Mouse (Mus musculus): ENCODE results near the gene Shank3. TPM values are rescaled to one million over a fixed set of nuclear protein-coding genes. Genes with fewer than 3 reads are reported as not detected.

The Shank3 gene
- polyA plus RNA-seq, 1 experiment, result 3.0 TPM

GRCm38 (mm10) chr15:89522566-89523282, 23.3 kb downstream of the Shank3 start:
- no peak for DNase-seq (ENCODE audit: low read depth, low spot score)

GRCm38 (mm10) chr15:89523283-89523832, 23.9 kb downstream of the Shank3 start:
- DNase-seq (ENCODE audit: low read depth, low spot score), result no peak
- WGBS, result 29% methylated on average over 47 of the region's 47 CpGs

More at GRCm38 (mm10) chr15:89522566-89523282, 23.3 kb downstream of the Shank3 start:
- 82% methylated on average over 10 of the region's 10 CpGs for WGBS

GRCm38 (mm10) chr15:89524001-89524571, 24.7 kb downstream of the Shank3 start:
- DNase-seq (ENCODE audit: low read depth, low spot score), result no peak
- 18% methylated on average over 51 of the region's 52 CpGs for WGBS

- 68% methylated on average over 8 of the region's 8 CpGs for WGBS
These were observed 25.4 kb downstream of the Shank3 start for GRCm38 (mm10) chr15:89524611-89525415.

GRCm38 (mm10) chr15:89525464-89525863, 26.0 kb downstream of the Shank3 start:
- 88% methylated on average over 8 of the region's 8 CpGs for WGBS
- DNase-seq (ENCODE audit: low read depth, low spot score), result no peak

More at GRCm38 (mm10) chr15:89524611-89525415, 25.4 kb downstream of the Shank3 start:
- DNase-seq (ENCODE audit: low read depth, low spot score), result no peak

GRCm38 (mm10) chr15:89525896-89526295, 26.5 kb downstream of the Shank3 start:
- WGBS, result 60% methylated on average over 7 of the region's 7 CpGs
- no peak for DNase-seq (ENCODE audit: low read depth, low spot score)

- 86% methylated on average over 19 of the region's 19 CpGs for WGBS
- DNase-seq (ENCODE audit: low read depth, low spot score), result no peak
These were observed 27.4 kb downstream of the Shank3 start for GRCm38 (mm10) chr15:89526776-89527325.

- 72% methylated on average over 7 of the region's 7 CpGs for WGBS
- DNase-seq (ENCODE audit: low read depth, low spot score), result no peak
These were observed 28.0 kb downstream of the Shank3 start for GRCm38 (mm10) chr15:89527466-89527865.

- 75% methylated on average over 18 of the region's 18 CpGs for WGBS
- DNase-seq (ENCODE audit: low read depth, low spot score), result no peak
These were observed 28.9 kb downstream of the Shank3 start for GRCm38 (mm10) chr15:89528201-89528850.

- WGBS, result 89% methylated on average over 10 of the region's 10 CpGs
- no peak for DNase-seq (ENCODE audit: low read depth, low spot score)
These were observed 29.5 kb downstream of the Shank3 start for GRCm38 (mm10) chr15:89528923-89529322.

GRCm38 (mm10) chr15:89530336-89530735, 30.9 kb downstream of the Shank3 start:
- WGBS, result 13% methylated on average over 4 of the region's 4 CpGs
- peak; percentile 6 for DNase-seq (ENCODE audit: low read depth, low spot score)

GRCm38 (mm10) chr15:89531399-89531798, 32.0 kb downstream of the Shank3 start:
- WGBS, result 90% methylated on average over 5 of the region's 5 CpGs
- no peak for DNase-seq (ENCODE audit: low read depth, low spot score)

GRCm38 (mm10) chr15:89532026-89532923, 32.9 kb downstream of the Shank3 start:
- DNase-seq (ENCODE audit: low read depth, low spot score), result no peak
- 23% methylated on average over 29 of the region's 29 CpGs for WGBS

GRCm38 (mm10) chr15:89532924-89533842, 33.8 kb downstream of the Shank3 start:
- WGBS, result 82% methylated on average over 23 of the region's 23 CpGs
- no peak for DNase-seq (ENCODE audit: low read depth, low spot score)

GRCm38 (mm10) chr15:89533843-89534207, 34.4 kb downstream of the Shank3 start:
- DNase-seq (ENCODE audit: low read depth, low spot score), result no peak
- WGBS, result 78% methylated on average over 10 of the region's 10 CpGs

GRCm38 (mm10) chr15:89544171-89544570, 44.7 kb downstream of the Shank3 start:
- WGBS, result 85% methylated on average over 7 of the region's 7 CpGs
- DNase-seq (ENCODE audit: low read depth, low spot score), result no peak

GRCm38 (mm10) chr15:89547321-89547720, 47.9 kb downstream of the Shank3 start:
- DNase-seq (ENCODE audit: low read depth, low spot score), result no peak
- 59% methylated on average over 8 of the region's 8 CpGs for WGBS

Measured in large intestine, adult 2 months (tissue).